Mouse (Mus musculus) neural tube, postnatal 0 days (tissue): ENCODE results near the gene Acap3. TPM values are rescaled to one million over a fixed set of nuclear protein-coding genes. Genes with fewer than 3 reads are reported as not detected.

Experiments
- microRNA-seq: library from miRNA; unstranded; fragments of <30 nt; microRNA quantifications from one replicate; pipeline ENCODE4, GENCODE M21; 2016
- polyA plus RNA-seq: library from polyadenylated mRNA; unstranded; fragments of >200 nt; fragmentation: Nextera tagmentation; extraction: Ambion mirVana; gene quantifications from 2 replicates; pipeline ENCODE4 v1.2.1, GENCODE M21; 2015

Acap3 gene
- 41.3 and 47.0 TPM in 2 replicates for polyA plus RNA-seq

DNA sequence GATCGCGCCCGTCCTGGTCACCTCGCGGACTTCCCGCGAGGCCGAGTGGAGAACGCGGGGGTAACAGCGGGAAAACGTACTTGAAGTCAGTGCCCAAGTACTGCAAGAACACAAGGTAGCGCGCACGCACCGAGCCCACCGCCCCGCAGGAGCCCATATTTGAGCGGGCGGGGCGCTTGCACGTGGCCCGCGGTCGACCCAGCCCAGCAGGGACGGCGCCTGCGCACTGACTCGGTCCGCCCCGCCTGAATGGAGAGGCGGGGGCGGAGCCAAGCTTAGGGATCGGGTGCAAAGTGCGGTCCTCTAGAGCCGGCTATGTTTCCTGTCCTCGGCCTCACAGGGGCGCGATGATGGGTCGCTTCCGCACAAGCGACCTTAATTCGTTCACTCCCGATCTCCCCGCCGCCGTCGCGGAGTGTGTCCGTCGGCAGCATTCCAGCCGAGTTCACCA lies at the start of gene Acap3, which contains the start of gene Pusl1:
TSS of gene Acap3 (plus strand) at position 272 of the 451 bp plus-strand sequence.
TSS of gene Pusl1 (minus strand) at position 231 of the 451 bp plus-strand sequence.

DNA sequence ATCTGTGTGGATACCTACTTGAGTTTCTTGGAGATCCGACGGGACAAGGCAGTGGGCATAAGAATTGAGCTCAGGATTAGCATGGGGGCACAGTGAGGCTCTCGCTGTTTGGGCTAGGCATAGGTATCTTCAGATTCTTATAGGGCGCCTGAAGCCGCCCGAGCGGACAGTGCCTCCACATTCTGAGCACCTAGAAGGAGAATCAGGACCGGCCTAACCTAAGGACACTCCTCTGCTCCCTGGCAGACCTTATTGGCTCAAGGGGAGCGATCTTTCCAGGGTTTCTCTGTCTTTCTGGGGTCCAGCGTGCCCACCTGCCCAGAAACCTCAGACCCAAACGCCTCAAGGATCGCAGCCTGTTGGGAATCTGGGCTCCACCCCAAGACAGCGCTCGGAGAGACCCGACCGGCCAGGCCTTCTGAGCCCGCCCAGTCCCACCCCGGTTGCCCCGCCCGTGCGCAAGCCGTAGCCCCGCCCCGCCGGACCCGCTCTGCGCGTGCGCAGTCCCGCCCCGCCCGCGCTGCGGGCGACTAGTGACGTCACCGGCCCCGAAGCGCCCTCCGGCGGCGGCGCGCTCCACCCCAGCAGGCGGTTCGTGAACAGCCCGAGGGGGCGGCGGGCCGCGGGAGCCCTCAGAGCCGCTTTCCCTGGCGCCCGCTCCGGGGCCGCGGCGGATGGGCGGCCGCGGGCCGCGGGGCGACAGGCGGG lies 44.6 kb upstream of the Acap3 start, which contains the start of gene Dvl1:
TSS of gene Dvl1 (plus strand) at position 532 of the 708 bp plus-strand sequence.

DNA sequence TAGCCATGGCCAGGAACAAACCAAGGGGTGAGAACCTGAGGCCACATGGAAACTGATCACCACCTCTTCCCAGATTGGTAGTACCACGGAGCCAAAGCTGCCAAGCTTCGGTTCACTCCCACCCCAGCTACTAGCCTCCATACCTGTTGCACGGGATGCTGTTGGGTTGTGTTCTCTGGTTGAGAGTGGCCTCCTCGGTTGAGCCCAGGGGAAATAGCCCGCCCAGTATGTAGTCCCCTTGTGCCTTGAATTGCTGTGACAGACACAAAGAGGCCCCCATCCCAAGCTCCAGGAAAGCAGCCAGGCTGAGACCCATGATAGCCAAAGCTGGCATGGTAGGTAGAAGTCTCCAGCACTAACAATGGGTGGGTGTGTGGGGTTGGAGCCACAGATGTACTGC lies 28.6 kb upstream of the Acap3 start, which contains the start of gene Tas1r3:
TSS of gene Tas1r3 (minus strand) at position 362 of the 400 bp plus-strand sequence.

DNA sequence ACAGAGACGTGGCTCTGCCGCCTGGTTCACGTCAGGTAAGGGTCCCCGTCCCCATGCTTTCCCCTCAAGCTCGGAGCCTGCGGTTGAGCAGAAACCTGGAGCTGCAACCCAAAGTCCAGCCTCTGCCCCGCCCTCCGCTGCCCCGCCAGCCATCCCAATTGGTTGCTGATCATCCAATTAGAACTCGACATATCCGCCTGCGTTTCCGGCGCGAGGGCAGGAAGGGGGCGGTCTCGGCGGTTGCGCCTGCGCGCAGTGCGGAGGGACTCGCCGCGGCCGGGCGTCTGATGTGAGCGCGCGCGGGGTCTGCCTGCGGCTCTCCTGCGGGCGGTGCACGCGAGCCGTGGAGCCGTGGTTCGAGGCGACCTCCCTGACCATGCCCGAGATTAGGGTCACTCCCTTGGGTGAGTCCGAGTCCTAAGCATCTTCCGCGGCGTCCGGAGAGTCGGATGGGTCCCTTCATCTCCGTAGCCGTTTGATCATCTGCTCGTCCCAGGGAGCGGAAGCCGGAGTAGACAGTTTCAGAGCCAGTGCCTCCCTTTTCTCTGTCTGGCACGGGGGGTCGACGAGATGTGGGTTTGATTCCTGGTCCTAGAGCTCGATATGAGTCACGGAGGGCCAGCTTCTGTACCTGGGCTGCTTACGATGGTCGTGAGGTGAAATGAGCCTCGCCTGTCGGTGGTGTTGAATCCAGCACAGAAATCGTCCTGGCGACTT lies 22.1 kb upstream of the Acap3 start, which contains the start of the genes Cptp and Ints11:
TSS of gene Cptp (minus strand) at position 124 of the 717 bp plus-strand sequence.
TSS of gene Ints11 (plus strand) at position 230 of the 717 bp plus-strand sequence.

DNA sequence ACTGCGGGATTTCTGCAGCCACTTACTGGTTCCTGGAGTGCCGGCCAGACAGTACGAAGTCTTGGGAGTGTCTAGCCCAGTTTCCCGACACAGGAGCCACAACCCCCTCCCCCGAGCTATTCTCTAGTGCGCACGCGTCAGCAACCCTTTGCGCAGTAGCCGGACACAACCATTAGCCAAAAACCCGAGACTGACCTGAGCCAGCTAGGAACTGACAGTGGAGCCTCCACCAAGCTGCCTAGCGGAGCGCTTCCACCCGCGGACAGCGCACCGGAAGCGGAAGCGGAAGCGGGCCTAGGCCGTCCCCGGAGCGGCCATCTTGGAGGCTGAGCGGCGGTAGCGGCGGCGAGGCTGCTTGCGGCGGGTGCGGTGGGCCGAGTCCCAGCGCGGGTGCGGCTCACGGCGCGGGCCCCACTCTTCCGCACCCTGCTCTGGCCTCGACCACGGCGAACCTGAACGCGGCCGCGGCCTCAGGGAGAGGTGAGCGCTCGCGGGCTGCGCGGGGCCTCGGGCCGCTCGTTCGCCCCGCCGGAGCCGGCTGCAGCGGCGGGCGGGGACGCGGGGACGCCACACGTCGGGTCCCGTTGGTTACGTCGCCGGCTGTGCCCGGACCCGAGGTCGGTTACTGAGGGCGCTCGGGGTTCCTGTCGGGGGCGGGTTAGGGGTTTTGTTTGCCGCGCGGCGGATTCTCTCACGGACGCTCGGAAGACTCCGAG lies 52.1 kb downstream of the Acap3 start, which contains the start of gene Ube2j2:
TSS of gene Ube2j2 (plus strand) at position 298 of the 716 bp plus-strand sequence.

Small RNAs within 50 kb of the gene (microRNA-seq; reads per million reads assigned to microRNA genes)
- not detected for gene Gm22991

Other genes starting within 250 kb of the Acap3 start
- not detected in 2 replicates for gene Gm10563, start 246.4 kb upstream of the Acap3 start, polyA plus RNA-seq
- gene Mmp23, start 238.4 kb upstream of the Acap3 start, polyA plus RNA-seq = 14.1 and 17.6 TPM in 2 replicates
- 47.2 and 56.0 TPM in 2 replicates for gene Mib2, start 222.6 kb upstream of the Acap3 start, polyA plus RNA-seq
- gene Fndc10, start 197.5 kb upstream of the Acap3 start, polyA plus RNA-seq = 35.0 and 37.4 TPM in 2 replicates
- gene Ssu72, start 187.0 kb upstream of the Acap3 start, polyA plus RNA-seq = 168 and 177 TPM in 2 replicates
- gene Tmem240, start 157.0 kb upstream of the Acap3 start, polyA plus RNA-seq = 44.7 and 52.1 TPM in 2 replicates
- 68.6 and 78.0 TPM in 2 replicates for gene Atad3a, start 130.7 kb upstream of the Acap3 start, polyA plus RNA-seq
- gene Vwa1, start 117.1 kb upstream of the Acap3 start, polyA plus RNA-seq = 32.3 and 34.3 TPM in 2 replicates
- 1.4 and 2.4 TPM in 2 replicates for gene Tmem88b, start 105.9 kb upstream of the Acap3 start, polyA plus RNA-seq
- gene Ankrd65, start 101.4 kb upstream of the Acap3 start, polyA plus RNA-seq = not detected in 2 replicates
- gene Mrpl20, start 88.9 kb upstream of the Acap3 start, polyA plus RNA-seq = 309 and 322 TPM in 2 replicates
- 81.5 and 90.5 TPM in 2 replicates for gene Ccnl2, start 79.3 kb upstream of the Acap3 start, polyA plus RNA-seq
- 162 and 166 TPM in 2 replicates for gene Aurkaip1, start 60.5 kb upstream of the Acap3 start, polyA plus RNA-seq
- gene Mxra8, start 52.1 kb upstream of the Acap3 start, polyA plus RNA-seq = 42.9 and 43.1 TPM in 2 replicates
- 30.4 and 32.0 TPM in 2 replicates for gene Dvl1, start 44.4 kb upstream of the Acap3 start, polyA plus RNA-seq
- gene Tas1r3, start 28.5 kb upstream of the Acap3 start, polyA plus RNA-seq = 0.21 and 0.23 TPM in 2 replicates
- 26.1 and 30.4 TPM in 2 replicates for gene Cptp, start 22.4 kb upstream of the Acap3 start, polyA plus RNA-seq
- 45.7 and 52.0 TPM in 2 replicates for gene Ints11, start 22.3 kb upstream of the Acap3 start, polyA plus RNA-seq
- gene Pusl1, start within 50 bp of the Acap3 start, polyA plus RNA-seq = 59.1 and 69.2 TPM in 2 replicates
- gene Ube2j2, start 52.0 kb downstream of the Acap3 start, polyA plus RNA-seq = 98.7 and 119 TPM in 2 replicates
- gene C1qtnf12, start 70.5 kb downstream of the Acap3 start, polyA plus RNA-seq = 25.2 and 29.4 TPM in 2 replicates
- 30.0 and 31.9 TPM in 2 replicates for gene B3galt6, start 100.8 kb downstream of the Acap3 start, polyA plus RNA-seq
- 119 and 121 TPM in 2 replicates for gene Sdf4, start 101.0 kb downstream of the Acap3 start, polyA plus RNA-seq
- gene Tnfrsf4, start 122.0 kb downstream of the Acap3 start, polyA plus RNA-seq = 0.34 TPM in 1 of 2 replicates, not detected in the other
- 1.3 TPM in 2 replicates for gene Tnfrsf18, start 134.3 kb downstream of the Acap3 start, polyA plus RNA-seq
- not detected in 2 replicates for gene Ttll10, start 167.6 kb downstream of the Acap3 start, polyA plus RNA-seq
- gene 9430015G10Rik, start 218.2 kb downstream of the Acap3 start, polyA plus RNA-seq = 13.9 and 15.8 TPM in 2 replicates
- gene Rnf223, start 238.7 kb downstream of the Acap3 start, polyA plus RNA-seq = 0.18 and 0.23 TPM in 2 replicates